Mouse (Mus musculus) CH12.LX (cell line): ENCODE measurements at regions not wholly inside any gene's neighbourhood (a gene's known extent, or its start where the extent isn't known, plus 50 kb on each side); places are given as distances from the start of the nearest gene placed in this dataset.

Source experiments
- CHD2 ChIP-seq: IDR thresholded peaks from 2 replicates; pipeline ENCODE4 v1.6.1; 2011; ENCODE audit warnings: low read length, improper control_type of control experiment
- CTCF ChIP-seq, 2 experiments: IDR thresholded peaks in 1 of 2; conservative IDR thresholded peaks in 1 of 2; 2 replicates each; pipeline ENCODE4 v1.5.1; 2011 to 2012; ENCODE audit warnings: low read depth in 2 of 2, low read length in 2 of 2, improper control_type of control experiment in 1 of 2, inconsistent platforms in 1 of 2, mild to moderate bottlenecking in 1 of 2, moderate library complexity in 1 of 2
- EP300 ChIP-seq: IDR thresholded peaks from 2 replicates; pipeline ENCODE4 v1.6.1; 2011; ENCODE audit warnings: low read length, improper control_type of control experiment
- GABPA ChIP-seq: IDR thresholded peaks from 2 replicates; pipeline ENCODE4 v1.6.1; 2012; ENCODE audit warnings: low read depth, low read length, improper control_type of control experiment, inconsistent platforms; ENCODE audit not compliant: insufficient replicate concordance
- HCFC1 ChIP-seq: IDR thresholded peaks from 2 replicates; pipeline ENCODE4 v1.6.1; 2012; ENCODE audit warnings: low read depth, mild to moderate bottlenecking, inconsistent platforms, low read length, improper control_type of control experiment
- MAFK ChIP-seq: IDR thresholded peaks from 2 replicates; pipeline ENCODE4 v1.6.1; 2011; ENCODE audit warnings: low read length, improper control_type of control experiment; ENCODE audit not compliant: insufficient replicate concordance
- MAX ChIP-seq: IDR thresholded peaks from 2 replicates; pipeline ENCODE4 v1.6.1; 2011; ENCODE audit warnings: low read length, improper control_type of control experiment
- MEF2A ChIP-seq: IDR thresholded peaks from 2 replicates; pipeline ENCODE4 v1.6.1; 2014; ENCODE audit warnings: low read depth, mild to moderate bottlenecking, inconsistent platforms, low read length, improper control_type of control experiment, borderline replicate concordance
- NELFE ChIP-seq: IDR thresholded peaks from 2 replicates; pipeline ENCODE4 v1.6.1; 2011; ENCODE audit warnings: low read depth, low read length, improper control_type of control experiment
- POLR2A ChIP-seq: IDR thresholded peaks from 2 replicates; pipeline ENCODE4 v1.6.1; 2011; ENCODE audit warnings: low read depth, mild to moderate bottlenecking, improper control_type of control experiment, low read length
- ZMIZ1 ChIP-seq: IDR thresholded peaks from 2 replicates; pipeline ENCODE4 v1.6.1; 2012; ENCODE audit warnings: low read depth, mild to moderate bottlenecking, inconsistent platforms, low read length, improper control_type of control experiment

DNA sequence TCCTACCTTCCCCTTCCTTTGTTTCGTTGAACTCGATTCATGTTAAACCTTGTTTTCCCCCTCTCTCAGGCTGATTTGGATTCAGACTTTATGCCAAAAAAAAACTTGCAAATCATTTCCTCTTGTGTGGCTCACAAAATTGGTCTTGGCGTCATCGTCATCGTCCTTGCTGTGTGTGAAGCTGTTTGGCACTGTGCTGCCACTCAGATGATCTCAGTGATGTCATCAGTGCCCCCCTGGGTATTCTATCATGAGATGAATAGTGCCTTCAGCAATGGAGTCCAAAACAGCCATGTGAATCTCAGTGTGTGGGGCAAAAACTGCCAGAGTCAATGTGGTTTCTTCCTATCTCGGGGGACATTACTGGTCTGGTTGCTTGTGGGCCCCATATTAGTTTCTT lies 254.3 kb upstream of the Gadl1 start:
- TF ChIP-seq CTCF (conservative IDR thresholded peaks at IDR 0.05 in 1 of 2, IDR thresholded peaks at IDR 0.05 in 1 of 2; ENCODE audit: low read depth in 2 of 2, low read length in 2 of 2): no peak
- TF ChIP-seq NELFE: no peak
- TF ChIP-seq MAX: no peak
- TF ChIP-seq POLR2A: no peak
- no peak for TF ChIP-seq HCFC1
- no peak for TF ChIP-seq CHD2
- TF ChIP-seq MEF2A: no peak
- TF ChIP-seq MAFK: no peak
- TF ChIP-seq ZMIZ1: no peak
- TF ChIP-seq EP300: no peak
- no peak for TF ChIP-seq GABPA
